Mouse (Mus musculus) ES-CJ7 (cell line): Measurements from ENCODE around the gene Stx4a.

Experiments used
- DNase-seq: peaks from one replicate; pipeline ENCODE4 v3.0.0; 2011; ENCODE audit warnings: low read depth, low spot score

Gene Stx4a

DNA sequence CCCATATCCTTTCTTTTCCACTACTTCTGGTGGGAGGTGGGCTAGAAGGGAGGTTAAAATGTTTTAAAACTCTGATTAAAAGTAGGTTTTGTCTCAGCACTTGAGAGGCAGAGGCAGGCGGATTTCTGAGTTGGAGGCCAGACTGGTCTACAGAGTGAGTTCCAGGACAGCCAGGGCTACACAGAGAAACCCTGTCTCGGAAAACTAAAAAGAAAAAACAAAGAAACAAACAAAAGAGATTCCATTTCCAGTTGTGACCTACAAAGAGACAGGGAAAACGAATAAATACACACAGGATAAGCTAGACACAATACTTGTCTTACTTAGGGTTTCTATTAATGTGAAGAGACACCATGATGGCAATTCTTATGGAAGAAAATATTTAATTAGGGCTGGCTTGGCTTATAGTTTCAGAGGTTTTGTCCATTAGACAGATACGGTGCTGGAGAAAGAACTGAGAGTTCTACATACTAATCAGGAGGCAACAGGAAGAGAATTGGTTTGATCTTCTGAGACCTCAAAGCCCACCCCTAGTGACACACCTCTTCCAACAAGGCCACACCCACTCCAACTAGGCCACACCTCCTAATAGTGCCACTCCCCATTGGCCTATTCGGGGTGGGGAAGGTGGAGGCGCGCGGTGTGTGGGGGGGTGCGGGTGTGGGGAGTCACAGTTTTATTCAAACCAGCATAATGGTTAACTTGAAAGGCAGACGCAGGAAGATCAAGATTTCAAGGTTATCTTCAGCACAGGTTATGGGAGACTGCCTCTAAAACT is 74.3 kb downstream of the Stx4a start:
- DNase-seq, result peak; percentile 76
